Mouse (Mus musculus): ENCODE results near the gene Atad2b. TPM values are rescaled to one million over a fixed set of nuclear protein-coding genes. Genes with fewer than 3 reads are reported as not detected.
A peak's percentile ranks its signal among the peaks of the same experiment; 100 is the strongest.
"Not testable (repeated sequence)": the region's sequence is repeated elsewhere in the genome, so short reads cannot be mapped to it uniquely, and the experiment has no call there.

The Atad2b gene
- polyA plus RNA-seq, 1 experiment = 31.8 TPM

DNA sequence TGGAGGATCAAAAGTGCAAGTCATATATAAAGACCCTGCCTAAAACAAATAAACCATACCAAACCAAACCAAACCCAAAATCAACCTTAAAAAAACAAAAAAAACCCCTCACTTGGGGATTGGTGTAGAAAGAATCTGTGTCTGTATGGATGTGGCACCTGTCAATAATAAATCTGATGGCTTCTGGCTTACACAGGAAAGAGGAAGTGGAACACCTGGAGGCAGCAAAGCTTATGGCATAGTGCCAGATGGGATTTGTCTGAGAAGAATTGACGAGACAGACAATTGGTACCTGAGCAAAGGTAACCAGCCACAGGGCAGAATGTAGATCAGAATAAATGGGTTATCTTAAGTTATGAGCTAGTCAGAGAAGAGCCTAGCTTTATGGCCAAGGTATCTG, 32.1 kb upstream of the Atad2b start:
- TF ChIP-seq CTCF (IDR thresholded peaks at IDR 0.05; ENCODE audit: borderline replicate concordance, extremely low read depth, insufficient read depth, insufficient read length) (no peak), POLR2A (IDR thresholded peaks at IDR 0.05; ENCODE audit: borderline replicate concordance, extremely low read depth, insufficient read depth, insufficient read length, poor library complexity, severe bottlenecking) (no peak)

GRCm38 (mm10) chr12:4886581-4886980, 30.6 kb upstream of the Atad2b start:
- DNase-seq (ENCODE audit: low read depth) = not testable (repeated sequence)

More for the DNA sequence above, 32.1 kb upstream of the Atad2b start:
- DNase-seq (ENCODE audit: low read depth) = no peak

DNA sequence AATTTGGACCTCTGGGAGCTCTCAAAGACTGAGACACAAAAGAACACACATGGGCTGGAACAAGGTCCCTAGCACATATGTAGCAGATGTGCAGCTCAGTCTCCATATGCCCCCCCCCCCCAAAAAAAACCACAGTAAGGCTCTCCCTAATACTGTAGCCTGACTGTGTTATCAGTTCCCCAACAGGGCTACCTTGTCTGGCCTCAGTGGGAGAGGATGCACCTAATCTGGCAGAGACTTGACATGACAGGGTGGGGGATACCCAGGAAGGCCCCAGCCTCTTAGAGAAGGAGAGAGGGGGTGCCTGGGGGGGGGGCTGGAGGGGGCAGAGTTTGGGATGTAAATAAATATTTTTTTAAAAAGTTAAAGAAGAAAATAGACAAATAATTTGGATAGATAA, 28.4 kb upstream of the Atad2b start:
- no peak for TF ChIP-seq CTCF (IDR thresholded peaks at IDR 0.05; ENCODE audit: borderline replicate concordance, extremely low read depth, insufficient read depth, insufficient read length)
- no peak for TF ChIP-seq POLR2A (IDR thresholded peaks at IDR 0.05; ENCODE audit: borderline replicate concordance, extremely low read depth, insufficient read depth, insufficient read length, poor library complexity, severe bottlenecking)
- no peak for DNase-seq (ENCODE audit: low read depth)

GRCm38 (mm10) chr12:4889251-4889650, 27.9 kb upstream of the Atad2b start:
- TF ChIP-seq CTCF (IDR thresholded peaks at IDR 0.05; ENCODE audit: borderline replicate concordance, extremely low read depth, insufficient read depth, insufficient read length) (no peak), POLR2A (IDR thresholded peaks at IDR 0.05; ENCODE audit: borderline replicate concordance, extremely low read depth, insufficient read depth, insufficient read length, poor library complexity, severe bottlenecking) (no peak)
- DNase-seq (ENCODE audit: low read depth) = no peak

GRCm38 (mm10) chr12:4889891-4890290, 27.3 kb upstream of the Atad2b start:
- TF ChIP-seq CTCF (IDR thresholded peaks at IDR 0.05; ENCODE audit: borderline replicate concordance, extremely low read depth, insufficient read depth, insufficient read length) (no peak), POLR2A (IDR thresholded peaks at IDR 0.05; ENCODE audit: borderline replicate concordance, extremely low read depth, insufficient read depth, insufficient read length, poor library complexity, severe bottlenecking) (no peak)
- no peak for DNase-seq (ENCODE audit: low read depth)

- TF ChIP-seq POLR2A (IDR thresholded peaks at IDR 0.05; ENCODE audit: borderline replicate concordance, extremely low read depth, insufficient read depth, insufficient read length, poor library complexity, severe bottlenecking) (no peak), CTCF (IDR thresholded peaks at IDR 0.05; ENCODE audit: borderline replicate concordance, extremely low read depth, insufficient read depth, insufficient read length) (no peak)
- DNase-seq (ENCODE audit: low read depth) = no peak
These were observed 19.1 kb upstream of the Atad2b start for GRCm38 (mm10) chr12:4898024-4898423.

- peak; percentile 73 for DNase-seq (ENCODE audit: low read depth)
- TF ChIP-seq POLR2A (IDR thresholded peaks at IDR 0.05; ENCODE audit: borderline replicate concordance, extremely low read depth, insufficient read depth, insufficient read length, poor library complexity, severe bottlenecking) (no peak), CTCF (IDR thresholded peaks at IDR 0.05; ENCODE audit: borderline replicate concordance, extremely low read depth, insufficient read depth, insufficient read length) (no peak)
These were observed 11.2 kb upstream of the Atad2b start for GRCm38 (mm10) chr12:4905946-4906345.

DNA sequence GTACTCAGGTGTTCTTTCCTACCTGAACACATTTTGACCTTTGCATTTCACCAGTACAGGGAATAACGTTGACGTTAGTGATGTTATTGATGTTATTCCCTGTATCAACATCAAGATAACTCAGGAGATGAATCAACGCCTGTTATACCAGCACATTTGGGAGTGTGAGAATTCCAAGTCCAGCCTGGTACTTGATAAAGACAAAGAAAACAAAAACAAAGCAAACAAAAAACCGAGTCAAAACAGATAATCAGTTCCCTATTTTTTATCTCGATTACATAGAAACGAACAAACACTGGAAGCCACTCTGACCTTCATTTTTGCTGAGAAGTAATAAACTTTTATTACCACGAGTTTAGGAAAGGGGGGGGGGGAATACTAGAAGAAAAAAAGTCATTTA, 10.7 kb upstream of the Atad2b start:
- DNase-seq (ENCODE audit: low read depth) = no peak
- TF ChIP-seq POLR2A (IDR thresholded peaks at IDR 0.05; ENCODE audit: borderline replicate concordance, extremely low read depth, insufficient read depth, insufficient read length, poor library complexity, severe bottlenecking) (no peak), CTCF (IDR thresholded peaks at IDR 0.05; ENCODE audit: borderline replicate concordance, extremely low read depth, insufficient read depth, insufficient read length) (no peak)

DNA sequence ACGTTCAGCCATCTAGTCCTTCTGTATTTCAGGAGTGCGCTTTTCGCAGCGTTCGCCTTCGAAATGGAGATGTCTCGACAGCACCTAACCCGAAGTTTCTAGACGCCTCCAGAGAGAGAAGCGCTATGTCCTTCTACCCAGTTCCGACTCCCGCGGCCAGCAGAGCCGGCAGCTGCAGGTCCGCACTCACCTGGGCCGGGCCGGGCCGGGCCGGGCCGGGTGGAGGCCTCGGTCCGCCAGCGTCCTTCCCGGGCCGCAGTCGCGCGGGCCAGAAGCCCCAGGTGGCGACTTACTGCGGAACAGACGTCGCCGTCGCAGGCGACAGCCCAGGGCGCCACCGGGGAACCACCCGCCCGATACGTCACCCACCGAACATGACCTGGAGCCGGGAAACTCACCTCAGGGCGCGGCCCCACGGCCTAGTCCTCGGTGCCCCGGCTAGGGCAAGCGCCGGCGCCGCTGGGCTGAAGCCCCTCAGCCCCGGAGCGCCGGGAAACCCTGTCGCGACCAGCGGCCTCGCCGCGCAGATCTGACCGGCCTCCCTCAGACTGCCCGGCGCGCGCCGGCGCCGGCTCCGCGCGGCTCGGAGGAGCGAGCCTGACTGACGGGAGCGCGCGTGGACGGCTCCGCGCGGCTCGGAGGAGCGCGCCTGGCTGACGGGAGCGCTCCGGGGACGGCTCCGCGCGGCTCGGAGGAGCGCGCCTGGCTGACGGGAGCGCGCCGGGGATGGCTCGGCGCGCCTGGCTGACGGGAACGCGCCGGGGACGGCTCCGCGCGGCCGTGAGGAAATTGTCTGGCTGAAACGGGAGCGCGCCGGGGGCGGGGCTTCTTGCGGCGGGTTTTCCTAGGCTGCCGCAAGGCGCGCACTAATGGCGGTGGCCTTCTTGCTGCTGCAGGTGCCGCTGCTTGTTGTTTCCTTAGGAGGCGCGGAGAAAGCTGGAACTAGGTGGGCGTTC, 9.9 kb upstream of the Atad2b start, which contains the start of gene Ubxn2a:
Gene Ubxn2a (minus strand): TSS at position 755 of the 956 bp plus-strand sequence.
- peak; percentile 98 for DNase-seq (ENCODE audit: low read depth)
- TF ChIP-seq POLR2A (IDR thresholded peaks at IDR 0.05; ENCODE audit: borderline replicate concordance, extremely low read depth, insufficient read depth, insufficient read length, poor library complexity, severe bottlenecking) (peak; percentile 98), CTCF (IDR thresholded peaks at IDR 0.05; ENCODE audit: borderline replicate concordance, extremely low read depth, insufficient read depth, insufficient read length) (no peak)

GRCm38 (mm10) chr12:4908391-4908790, 8.8 kb upstream of the Atad2b start:
- no peak for DNase-seq (ENCODE audit: low read depth)
- TF ChIP-seq POLR2A (IDR thresholded peaks at IDR 0.05; ENCODE audit: borderline replicate concordance, extremely low read depth, insufficient read depth, insufficient read length, poor library complexity, severe bottlenecking) (no peak), CTCF (IDR thresholded peaks at IDR 0.05; ENCODE audit: borderline replicate concordance, extremely low read depth, insufficient read depth, insufficient read length) (no peak)

DNA sequence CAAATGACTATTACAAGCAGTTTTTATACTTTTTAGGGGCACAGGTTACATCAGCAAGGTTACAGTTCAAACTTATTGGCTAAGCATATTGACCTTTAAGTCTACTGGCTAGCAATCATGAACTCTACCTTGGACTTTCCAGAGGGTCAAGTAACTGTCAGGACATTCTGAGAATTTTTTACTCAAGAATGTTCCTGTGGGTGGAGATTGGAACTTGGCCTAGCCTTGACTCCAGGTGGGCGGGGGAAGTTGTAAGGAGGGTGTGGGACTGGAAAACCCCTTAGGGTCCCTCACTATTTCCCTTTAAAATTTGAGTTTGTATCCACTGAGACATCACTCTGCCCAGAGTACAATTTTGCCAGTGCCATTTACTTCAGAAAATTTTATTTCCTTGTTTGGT, 6.7 kb upstream of the Atad2b start:
- DNase-seq (ENCODE audit: low read depth) = not testable (repeated sequence)

DNA sequence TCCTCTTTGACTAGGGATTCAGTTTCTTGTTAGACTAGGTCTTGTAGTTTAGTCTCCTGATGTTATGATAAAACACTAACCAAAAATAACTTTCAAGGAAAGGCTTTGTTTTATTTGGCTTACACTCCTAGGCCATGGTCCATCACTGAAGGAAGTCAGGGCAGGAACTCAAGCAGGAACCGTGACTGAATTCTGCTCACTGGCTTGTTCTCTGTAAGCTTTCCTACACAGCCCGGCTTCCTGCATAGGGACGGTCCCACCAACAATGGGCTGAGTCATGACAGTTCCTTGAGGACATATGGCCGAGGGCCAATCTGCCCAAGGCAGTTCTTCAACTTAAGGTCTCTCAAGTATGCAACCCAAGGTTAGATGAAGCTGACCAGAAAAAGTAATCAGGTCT, 5.4 kb upstream of the Atad2b start:
- TF ChIP-seq POLR2A (IDR thresholded peaks at IDR 0.05; ENCODE audit: borderline replicate concordance, extremely low read depth, insufficient read depth, insufficient read length, poor library complexity, severe bottlenecking) (no peak), CTCF (IDR thresholded peaks at IDR 0.05; ENCODE audit: borderline replicate concordance, extremely low read depth, insufficient read depth, insufficient read length) (no peak)
- DNase-seq (ENCODE audit: low read depth) = no peak
